ENCODE assay signal across 8 mouse cellular contexts in the genomic region with DNA sequence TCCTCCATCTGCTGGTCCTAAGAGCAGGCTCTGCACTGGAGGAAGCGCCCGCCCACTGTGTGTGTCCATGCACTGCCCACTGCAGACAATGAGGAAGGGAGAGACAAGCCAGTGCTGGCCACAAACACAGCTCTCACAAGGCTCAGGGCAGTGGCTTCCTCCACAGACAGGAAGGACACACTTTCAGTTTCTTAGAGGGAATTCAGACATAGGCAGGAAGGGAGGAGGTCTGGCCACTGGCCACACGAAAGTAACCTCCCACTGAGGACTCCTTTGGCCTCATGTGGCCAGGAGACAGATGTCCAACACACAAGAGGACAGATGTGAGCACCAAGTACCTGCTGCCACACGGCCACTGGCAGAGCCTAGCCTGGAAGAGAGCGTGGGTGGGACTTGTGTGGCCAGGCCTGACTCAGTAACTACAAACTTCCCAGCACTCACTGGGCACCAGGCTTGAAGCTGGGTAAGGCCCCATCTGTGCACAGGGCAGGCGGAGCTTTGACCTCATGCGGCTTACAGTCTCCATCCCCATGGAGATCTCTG. TPM values are rescaled to one million over a fixed set of nuclear protein-coding genes. Genes with fewer than 3 reads are reported as not detected.
DNase-seq lines count a peak whose midpoint lies in the region; ATAC-seq and TF ChIP-seq lines count a peak whose summit lies in the region.

No protein-coding gene starts in this region.

- peaks cover 20% of the 10 kb centered on the region for H3K27me3 ChIP-seq in forebrain, embryonic 13.5 days
- no peaks in the 10 kb centered on the region; the same call in 1 of the 2 replicates for H3K27me3 ChIP-seq in forebrain, embryonic 11.5 days (ENCODE audit: control insufficient read depth, insufficient read depth, low read length)
- no peaks in the 10 kb centered on the region for H3K27me3 ChIP-seq in liver, adult 2 months (ENCODE audit: control insufficient read depth, insufficient read depth, low read length)
- H3K27me3 ChIP-seq in neural tube, embryonic 15.5 days (replicated peaks): no peaks in the 10 kb centered on the region

- no peak for TF ChIP-seq POLR2A in liver, adult 2 months (IDR thresholded peaks at IDR 0.05; ENCODE audit: extremely low read depth, insufficient read depth, low read length)

- no peak overlapping the region for H3K4me2 ChIP-seq in forebrain, embryonic 13.5 days
- H3K4me2 ChIP-seq in forebrain, embryonic 11.5 days (ENCODE audit: low read depth, low read length, severe bottlenecking): no peak overlapping the region
- no peak overlapping the region for H3K4me2 ChIP-seq in neural tube, embryonic 15.5 days

- no peak for DNase-seq in forebrain, embryonic 11.5 days (ENCODE audit: low spot score)
- DNase-seq in adrenal gland, postnatal 10 days: peak; percentile 48
- DNase-seq in heart, postnatal 25 days (ENCODE audit: low spot score): peak; percentile 56
- DNase-seq in liver, adult 2 months (ENCODE audit: extremely low read depth, low read depth, low spot score): peak; percentile 95
- no peak for DNase-seq in right cerebral cortex, postnatal 10 days (ENCODE audit: low spot score in 2 of 2)
- DNase-seq in frontal cortex, postnatal 25 days (ENCODE audit: low spot score in 2 of 2): no peak

- intact Hi-C loops in heart, postnatal 25 days (cut with DNase I): no loop called here

- TF ChIP-seq CTCF in liver, adult 2 months (IDR thresholded peaks at IDR 0.05; ENCODE audit: low read depth, low read length): no peak

- no peak for ATAC-seq in forebrain, embryonic 13.5 days
- ATAC-seq in forebrain, embryonic 11.5 days (replicated peaks; ENCODE audit: low FRiP score): no peak
- ATAC-seq in neural tube, embryonic 15.5 days (ENCODE audit: low FRiP score): 0 out of 2 replicates have a peak, but pooled peaks have one; percentile 2

- H3K27ac ChIP-seq in forebrain, embryonic 13.5 days: peak overlapping the region; percentile 38; the same call in 1 of the 2 replicates
- H3K27ac ChIP-seq in forebrain, embryonic 11.5 days (ENCODE audit: low read depth, low read length): no peak overlapping the region
- peak overlapping the region; percentile 69 for H3K27ac ChIP-seq in liver, adult 2 months (replicated peaks; ENCODE audit: insufficient read depth, low read depth, low read length)
- H3K27ac ChIP-seq in neural tube, embryonic 15.5 days (replicated peaks): 0 out of 2 replicates have a peak overlapping the region, but pooled peaks have one; percentile 15

- no peak overlapping the region; the same call in 1 of the 2 replicates for H3K9ac ChIP-seq in forebrain, embryonic 13.5 days
- H3K9ac ChIP-seq in forebrain, embryonic 11.5 days (ENCODE audit: low read length): no peak overlapping the region
- peak overlapping the region; percentile 9 for H3K9ac ChIP-seq in liver, adult 2 months (ENCODE audit: low read depth, low read length)
- H3K9ac ChIP-seq in neural tube, embryonic 15.5 days (replicated peaks): no peak overlapping the region

- H3K4me3 ChIP-seq in forebrain, embryonic 13.5 days: no peak overlapping the region
- no peak overlapping the region for H3K4me3 ChIP-seq in forebrain, embryonic 11.5 days (ENCODE audit: low read depth, low read length)
- no peak overlapping the region for H3K4me3 ChIP-seq in liver, adult 2 months (ENCODE audit: insufficient read depth, low read depth, low read length)
- no peak overlapping the region for H3K4me3 ChIP-seq in neural tube, embryonic 15.5 days (replicated peaks)

- WGBS in forebrain, embryonic 13.5 days: 82% methylated on average over 7 of the region's 7 CpGs
- WGBS in forebrain, embryonic 11.5 days: 71% methylated on average over 7 of the region's 7 CpGs
- 12% methylated on average over 7 of the region's 7 CpGs for WGBS in liver, adult 2 months
- 61% methylated on average over 7 of the region's 7 CpGs for WGBS in neural tube, embryonic 15.5 days

- H3K36me3 ChIP-seq in forebrain, embryonic 13.5 days (ENCODE audit: poor library complexity, severe bottlenecking): peaks cover 23% of the 10 kb centered on the region
- H3K36me3 ChIP-seq in forebrain, embryonic 11.5 days (ENCODE audit: control insufficient read depth, insufficient read depth, low read length): no peaks in the 10 kb centered on the region; the same call in 1 of the 2 replicates
- peaks cover 4% of the 10 kb centered on the region; the same call in 1 of the 2 replicates for H3K36me3 ChIP-seq in liver, adult 2 months (ENCODE audit: control insufficient read depth, insufficient read depth, low read length)
- H3K36me3 ChIP-seq in neural tube, embryonic 15.5 days: no peaks in the 10 kb centered on the region

- H3K79me2 ChIP-seq in liver, adult 2 months (ENCODE audit: control insufficient read depth, insufficient read depth, low read length): peaks cover 24% of the 10 kb centered on the region; the same call in 1 of the 2 replicates

- no peaks in the 10 kb centered on the region for H3K9me3 ChIP-seq in forebrain, embryonic 13.5 days (replicated peaks)
- no peaks in the 10 kb centered on the region for H3K9me3 ChIP-seq in forebrain, embryonic 11.5 days (ENCODE audit: control insufficient read depth, low read length)
- no peaks in the 10 kb centered on the region for H3K9me3 ChIP-seq in neural tube, embryonic 15.5 days (replicated peaks)

- H3K4me1 ChIP-seq in forebrain, embryonic 13.5 days: peaks cover 52% of the 10 kb centered on the region
- H3K4me1 ChIP-seq in forebrain, embryonic 11.5 days (replicated peaks; ENCODE audit: control insufficient read depth, insufficient read depth, low read length): peaks cover 12% of the 10 kb centered on the region; the same call in 1 of the 2 replicates
- peaks cover 48% of the 10 kb centered on the region for H3K4me1 ChIP-seq in liver, adult 2 months (ENCODE audit: control insufficient read depth, insufficient read depth, low read length)
- peaks cover 38% of the 10 kb centered on the region for H3K4me1 ChIP-seq in neural tube, embryonic 15.5 days

RNA-seq across cellular contexts. Expression of a gene that starts 44.1 kb away (rescaled TPM):
- 72.5 and 74.0 TPM in 2 replicates for polyA plus RNA-seq in forebrain, embryonic 13.5 days (2015; fragmentation: Nextera tagmentation; extraction: Ambion mirVana)
- 79.4 and 87.0 TPM in 2 replicates for polyA plus RNA-seq in forebrain, embryonic 11.5 days (2014; fragmentation: Nextera tagmentation; extraction: Ambion mirVana)
- total RNA-seq in adrenal gland, postnatal 10 days (2021): 100 to 1,000 TPM; 360 to 448 TPM
- total RNA-seq in heart, postnatal 25 days (2021): 100 to 1,000 TPM; 105 to 128 TPM
- 47.5 and 70.3 TPM in 2 replicates for total RNA-seq in liver, adult 2 months (2014; rRNA removed)
- polyA plus RNA-seq in liver, adult 2 months (2012; rRNA removed): 52.9 and 56.4 TPM in 2 replicates
- polyA plus RNA-seq in neural tube, embryonic 15.5 days (2015; fragmentation: Nextera tagmentation; extraction: Ambion mirVana): 68.1 and 69.1 TPM in 2 replicates

Comparison
In these comparisons a context has a peak if more than half of its experiments do, and no peak if none do; other contexts are left out.
1. DNase-seq: peak in adrenal gland, postnatal 10 days (single experiment), heart, postnatal 25 days (single experiment) and liver, adult 2 months (single experiment); none in forebrain, embryonic 11.5 days (single experiment), right cerebral cortex, postnatal 10 days (0 of 2) and frontal cortex, postnatal 25 days (0 of 2).